Mouse (Mus musculus) lung, postnatal 0 days (tissue): Measurements from ENCODE around the gene Schip1. TPM values are rescaled to one million over a fixed set of nuclear protein-coding genes. Genes with fewer than 3 reads are reported as not detected.

Experiments used
- ATAC-seq: fragments of 200-750 bp; cut with Nextera tagmentation; 2 replicates; pipeline ENCODE4 v1.8.0; 2017; ENCODE audit warnings: moderate library complexity
- DNase-seq: peaks from one replicate; pipeline ENCODE4 v3.0.0-alpha.2; 2016; ENCODE audit warnings: low spot score
- H3K27ac ChIP-seq: fragments of 300-500 bp; sonication (generic); 2 replicates; pipeline ENCODE4 v1.5.1; 2014; ENCODE audit warnings: antibody characterized with exemption, mild to moderate bottlenecking, low read length, mixed read lengths
- H3K27me3 ChIP-seq: fragments of 300-500 bp; sonication (generic); replicated peaks from 2 replicates; pipeline ENCODE4 v1.6.1; 2014; ENCODE audit warnings: low read length, mixed read lengths; ENCODE audit not compliant: insufficient read depth
- H3K36me3 ChIP-seq: fragments of 300-500 bp; sonication (generic); 2 replicates; pipeline ENCODE4 v1.6.1; 2014; ENCODE audit warnings: low read length, mixed read lengths; ENCODE audit not compliant: insufficient read depth
- H3K4me1 ChIP-seq: fragments of 300-500 bp; sonication (generic); 2 replicates; pipeline ENCODE4 v1.6.1; 2014; ENCODE audit warnings: antibody characterized with exemption, low read depth, low read length, mixed read lengths; ENCODE audit not compliant: insufficient read depth
- H3K4me2 ChIP-seq: fragments of 300-500 bp; sonication (generic); replicated peaks from 2 replicates; pipeline ENCODE4 v1.6.1; 2014; ENCODE audit warnings: low read depth, mild to moderate bottlenecking, low read length, moderate library complexity, mixed read lengths
- H3K4me3 ChIP-seq: fragments of 300-500 bp; sonication (generic); 2 replicates; pipeline ENCODE4 v1.5.1; 2014; ENCODE audit warnings: low read depth, low read length
- H3K9ac ChIP-seq: fragments of 300-500 bp; sonication (generic); replicated peaks from 2 replicates; pipeline ENCODE4 v1.6.1; 2014; ENCODE audit warnings: low read depth, mild to moderate bottlenecking
- H3K9me3 ChIP-seq: fragments of 300-500 bp; sonication (generic); 2 replicates; pipeline ENCODE4 v1.6.1; 2016; ENCODE audit warnings: low read length, mixed read lengths
- CTCF ChIP-seq: IDR thresholded peaks from 2 replicates; pipeline ENCODE4 v1.5.1; 2016; ENCODE audit warnings: antibody characterized with exemption, mild to moderate bottlenecking
- EP300 ChIP-seq: IDR thresholded peaks from 2 replicates; pipeline ENCODE4 v1.6.1; 2016; ENCODE audit warnings: antibody characterized with exemption, mild to moderate bottlenecking, control low read depth
- WGBS: fragments of 180-500 bp; shearing (Covaris S2); extraction: QIAGEN DNeasy Blood & Tissue Kit; methylation state at CpG from one replicate; pipeline ENCODE4 v1.1.7; 2014; 5-methylcytosine and 5-hydroxymethylcytosine counted together
- polyA plus RNA-seq: library from polyadenylated mRNA; unstranded; fragments of >200 nt; fragmentation: Nextera tagmentation; extraction: Ambion mirVana; gene quantifications from 2 replicates; pipeline ENCODE4 v1.2.1, GENCODE M21; 2015

Schip1 gene
- polyA plus RNA-seq, 1 experiment from 2014 or later, result 52.2 TPM

DNA sequence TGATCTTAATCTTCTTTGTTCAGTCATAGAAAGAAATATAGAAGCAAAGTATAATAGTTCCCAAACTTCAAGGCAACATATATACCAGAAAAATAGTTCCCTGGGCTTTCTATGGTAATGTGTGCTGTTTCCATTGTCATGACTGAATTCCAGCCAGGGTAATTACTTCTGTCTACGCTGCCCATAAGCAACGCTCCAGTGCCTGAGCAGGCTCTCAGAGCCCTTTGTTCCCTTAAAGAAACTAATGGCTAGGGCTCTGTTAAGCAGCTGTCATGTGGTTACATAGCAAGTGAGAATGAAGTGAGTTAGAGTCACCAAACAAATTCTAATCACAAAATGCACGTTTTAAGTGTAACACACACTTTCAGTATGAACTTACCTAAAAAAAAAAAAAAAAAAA lies 206.9 kb downstream of the Schip1 start:
- H3K27me3 ChIP-seq, result no peaks in the 10 kb centered on the region
- no peaks in the 10 kb centered on the region for H3K9me3 ChIP-seq
- H3K4me3 ChIP-seq, result no peak overlapping the region
- ATAC-seq (no peak), DNase-seq (no peak)
- no peaks in the 10 kb centered on the region for H3K4me1 ChIP-seq
- no peak overlapping the region for H3K27ac ChIP-seq
- no peak overlapping the region for H3K4me2 ChIP-seq
- 66% methylated on average over 3 of the region's 3 CpGs for WGBS
- no peak overlapping the region for H3K9ac ChIP-seq
- no peaks in the 10 kb centered on the region for H3K36me3 ChIP-seq
- TF ChIP-seq CTCF (no peak), EP300 (no peak)

DNA sequence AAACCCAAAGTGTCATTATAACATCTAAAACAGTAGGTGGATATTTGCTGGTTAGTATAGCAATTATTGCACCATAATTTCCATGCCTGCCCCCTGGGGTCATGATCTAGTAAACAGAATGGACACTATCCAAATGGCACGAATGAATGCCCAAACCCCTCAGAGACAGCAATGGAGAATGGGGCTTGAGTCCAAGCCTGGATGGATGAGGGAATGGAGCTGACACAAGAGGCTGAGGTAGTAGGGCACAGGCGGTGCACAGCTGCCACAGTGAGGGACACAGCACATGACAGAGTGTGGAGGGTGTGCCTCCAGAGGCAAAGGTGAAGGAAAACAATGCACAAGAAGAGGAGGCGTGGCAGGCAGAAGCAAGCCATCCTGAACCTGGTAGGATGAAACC lies 207.3 kb downstream of the Schip1 start:
- Histone ChIP-seq H3K9ac (no peak overlapping the region), H3K9me3 (no peaks in the 10 kb centered on the region), H3K36me3 (no peaks in the 10 kb centered on the region), H3K4me1 (no peaks in the 10 kb centered on the region), H3K4me2 (no peak overlapping the region), H3K27me3 (no peaks in the 10 kb centered on the region), H3K27ac (no peak overlapping the region), H3K4me3 (no peak overlapping the region)
- TF ChIP-seq CTCF (no peak), EP300 (no peak)
- ATAC-seq (no peak), DNase-seq (no peak)
- WGBS, result 73% methylated on average over 3 of the region's 3 CpGs

DNA sequence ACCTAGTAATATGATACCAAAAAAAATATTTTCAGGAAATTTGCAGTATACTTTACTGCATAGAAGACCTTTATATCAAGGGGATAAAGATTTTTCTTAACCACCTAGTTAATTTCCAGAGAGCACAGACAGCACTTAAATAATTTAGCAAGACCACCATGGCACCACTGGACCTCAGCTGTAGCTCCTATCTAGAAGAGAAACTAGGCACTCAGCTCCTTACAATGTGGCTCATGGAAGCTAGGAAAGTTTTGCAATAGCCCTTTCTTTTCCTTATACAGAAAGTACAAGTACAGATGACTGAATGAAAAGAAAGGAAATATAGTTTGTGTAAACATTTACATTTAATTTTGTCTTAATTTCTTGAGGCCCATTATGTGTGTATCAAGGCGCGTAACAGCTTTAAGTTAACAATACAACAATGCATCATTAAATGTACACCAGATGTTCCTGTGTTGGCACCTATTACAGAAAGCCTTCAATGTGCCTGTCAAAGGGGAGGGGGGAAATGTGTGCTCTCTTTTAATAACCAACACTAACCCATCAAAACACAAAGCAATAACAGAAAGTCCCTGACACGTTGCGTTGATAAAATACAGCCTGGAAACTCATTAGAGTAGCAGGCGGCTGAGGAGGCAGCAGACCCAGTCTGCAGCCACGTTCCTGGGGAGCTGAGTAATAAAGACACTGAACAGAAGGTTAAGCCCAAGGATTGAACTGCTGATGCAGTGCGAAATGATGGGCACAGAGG lies 218.4 kb downstream of the Schip1 start:
- no peak overlapping the region for H3K9ac ChIP-seq
- H3K4me3 ChIP-seq, result no peak overlapping the region
- 34% methylated on average over 7 of the region's 7 CpGs for WGBS
- H3K27me3 ChIP-seq, result no peaks in the 10 kb centered on the region
- DNase-seq, result peak; percentile 48
- H3K36me3 ChIP-seq, result no peaks in the 10 kb centered on the region
- no peak for TF ChIP-seq CTCF
- TF ChIP-seq EP300, result no peak
- ATAC-seq, result peak; percentile 84
- no peaks in the 10 kb centered on the region for H3K9me3 ChIP-seq
- H3K4me2 ChIP-seq, result no peak overlapping the region; the same call in 1 of the 2 replicates
- H3K27ac ChIP-seq, result no peak overlapping the region
- no peaks in the 10 kb centered on the region for H3K4me1 ChIP-seq

DNA sequence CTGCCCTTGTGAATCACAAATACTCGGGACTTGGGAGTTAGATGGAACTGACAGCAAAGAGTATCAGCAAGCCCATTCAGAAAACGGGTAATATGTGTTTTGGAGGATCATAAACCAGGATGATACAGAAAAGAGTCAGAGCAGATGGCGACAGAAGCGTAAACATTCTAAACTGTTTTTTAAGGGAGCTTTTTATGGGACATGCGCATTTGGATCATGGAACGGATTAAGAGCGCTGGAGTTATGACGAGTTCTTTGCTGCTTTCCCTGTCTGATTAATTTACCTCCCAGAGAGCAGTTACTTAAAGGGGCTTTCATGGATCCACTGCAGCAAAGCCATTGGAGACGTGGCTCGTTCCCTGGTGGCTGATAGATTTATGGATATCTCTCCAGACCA lies 219.0 kb downstream of the Schip1 start:
- no peak for DNase-seq
- H3K36me3 ChIP-seq, result no peaks in the 10 kb centered on the region
- no peak for TF ChIP-seq CTCF
- H3K27me3 ChIP-seq, result no peaks in the 10 kb centered on the region
- H3K4me3 ChIP-seq, result no peak overlapping the region
- no peak overlapping the region for H3K9ac ChIP-seq
- WGBS, result 54% methylated on average over 10 of the region's 10 CpGs
- no peak for ATAC-seq
- H3K27ac ChIP-seq, result no peak overlapping the region
- H3K4me2 ChIP-seq, result no peak overlapping the region; the same call in 1 of the 2 replicates
- H3K4me1 ChIP-seq, result no peaks in the 10 kb centered on the region
- H3K9me3 ChIP-seq, result no peaks in the 10 kb centered on the region

DNA sequence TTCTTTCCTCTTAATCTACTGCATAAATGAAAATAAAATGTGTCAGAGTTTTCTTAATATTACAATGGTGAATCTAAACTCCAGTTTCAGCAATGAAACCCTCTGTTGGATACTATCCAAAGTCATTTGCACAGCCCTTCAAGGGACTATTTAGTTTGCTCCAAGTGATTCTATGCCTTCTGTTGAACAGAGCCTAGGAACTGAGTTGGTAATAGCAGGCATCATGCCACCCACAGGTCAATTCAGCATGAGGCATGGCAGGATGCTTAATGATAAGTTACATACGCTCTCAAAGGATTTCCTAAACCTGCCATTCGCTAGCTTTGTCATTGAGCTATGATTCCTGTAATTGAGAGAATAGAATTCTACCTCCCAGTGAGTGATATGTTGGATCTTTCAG lies 219.9 kb downstream of the Schip1 start:
- Histone ChIP-seq H3K9me3 (no peaks in the 10 kb centered on the region), H3K27me3 (no peaks in the 10 kb centered on the region), H3K4me3 (no peak overlapping the region), H3K4me2 (no peak overlapping the region), H3K9ac (no peak overlapping the region), H3K27ac (no peak overlapping the region), H3K36me3 (no peaks in the 10 kb centered on the region), H3K4me1 (no peaks in the 10 kb centered on the region)
- no peak for TF ChIP-seq EP300
- no peak for TF ChIP-seq CTCF
- DNase-seq (no peak), ATAC-seq (no peak)
- 90% methylated on average over 2 of the region's 2 CpGs for WGBS

DNA sequence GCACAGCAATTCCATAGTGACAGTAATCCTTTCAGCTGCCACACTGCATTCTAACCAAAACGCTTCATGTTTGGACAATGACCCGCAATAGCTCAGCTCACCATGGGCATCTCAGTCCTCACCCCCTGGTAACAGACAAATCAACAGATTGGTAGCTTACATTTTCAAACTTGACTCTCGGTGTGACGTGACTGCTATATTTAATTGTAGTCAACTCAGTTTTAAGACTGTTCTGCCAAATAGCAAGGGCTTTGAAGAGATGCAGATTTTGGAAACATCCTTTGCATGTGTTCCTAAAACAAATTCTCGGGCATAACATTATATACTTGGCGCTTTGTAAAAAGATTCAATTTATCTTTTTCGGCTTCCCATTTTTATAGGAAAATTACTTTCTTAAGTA lies 232.2 kb downstream of the Schip1 start:
- H3K4me3 ChIP-seq, result no peak overlapping the region
- DNase-seq (no peak), ATAC-seq (no peak)
- no peaks in the 10 kb centered on the region for H3K9me3 ChIP-seq
- no peaks in the 10 kb centered on the region for H3K36me3 ChIP-seq
- no peaks in the 10 kb centered on the region for H3K4me1 ChIP-seq
- no peaks in the 10 kb centered on the region for H3K27me3 ChIP-seq
- TF ChIP-seq EP300 (no peak), CTCF (no peak)
- no peak overlapping the region for H3K27ac ChIP-seq
- no peak overlapping the region for H3K4me2 ChIP-seq
- no peak overlapping the region for H3K9ac ChIP-seq
- 84% methylated on average over 7 of the region's 7 CpGs for WGBS

DNA sequence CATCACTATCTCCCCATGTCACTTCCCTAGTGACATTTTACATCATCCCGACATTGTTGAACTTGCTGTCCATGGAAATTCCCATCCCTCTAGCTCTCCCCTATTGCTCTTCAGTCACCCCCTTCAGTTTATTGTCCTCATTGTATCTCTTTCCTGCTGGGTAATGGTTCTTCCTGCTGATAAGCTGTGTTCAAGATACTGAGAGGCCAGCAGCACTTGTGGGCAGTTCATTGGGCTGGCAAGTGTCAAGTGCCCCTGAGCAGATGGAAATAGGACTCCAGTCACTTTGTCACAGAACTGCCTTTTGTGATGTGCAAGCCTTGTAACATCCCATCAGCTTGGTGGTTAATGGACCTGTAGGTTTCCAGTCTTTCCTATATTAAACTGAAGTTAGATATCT lies 241.0 kb downstream of the Schip1 start:
- H3K4me1 ChIP-seq, result no peaks in the 10 kb centered on the region
- ATAC-seq (peak; percentile 57), DNase-seq (peak; percentile 16)
- no peak overlapping the region for H3K4me2 ChIP-seq
- no peak overlapping the region for H3K9ac ChIP-seq
- H3K27ac ChIP-seq, result no peak overlapping the region
- H3K27me3 ChIP-seq, result no peaks in the 10 kb centered on the region
- 8% methylated on average over 1 of the region's 1 CpGs for WGBS
- H3K4me3 ChIP-seq, result no peak overlapping the region
- H3K9me3 ChIP-seq, result no peaks in the 10 kb centered on the region
- no peaks in the 10 kb centered on the region for H3K36me3 ChIP-seq
- TF ChIP-seq EP300 (peak; percentile 39; the same call in 1 of the 2 replicates), CTCF (no peak)
